Mouse (Mus musculus) splenic B cell, adult 2 months (primary cell): ENCODE data around the gene Tmc4.
"Not testable (repeated sequence)": the region's sequence is repeated elsewhere in the genome, so short reads cannot be mapped to it uniquely, and the experiment has no call there.

ENCODE experiments used
- DNase-seq: peaks from one replicate; pipeline ENCODE4 v3.0.0-alpha.2; 2011; ENCODE audit warnings: low read depth, low spot score
- H3K27me3 ChIP-seq: 2 replicates; pipeline ENCODE4 v1.6.1; 2012; ENCODE audit warnings: mild to moderate bottlenecking, low read length, moderate library complexity, mixed read lengths; ENCODE audit not compliant: control insufficient read depth, poor library complexity, insufficient read depth, severe bottlenecking
- H3K36me3 ChIP-seq: 2 replicates; pipeline ENCODE4 v1.6.1; 2012; ENCODE audit warnings: mild to moderate bottlenecking, low read length, moderate library complexity, mixed read lengths; ENCODE audit not compliant: control insufficient read depth, poor library complexity, insufficient read depth, severe bottlenecking

Gene Tmc4

DNA sequence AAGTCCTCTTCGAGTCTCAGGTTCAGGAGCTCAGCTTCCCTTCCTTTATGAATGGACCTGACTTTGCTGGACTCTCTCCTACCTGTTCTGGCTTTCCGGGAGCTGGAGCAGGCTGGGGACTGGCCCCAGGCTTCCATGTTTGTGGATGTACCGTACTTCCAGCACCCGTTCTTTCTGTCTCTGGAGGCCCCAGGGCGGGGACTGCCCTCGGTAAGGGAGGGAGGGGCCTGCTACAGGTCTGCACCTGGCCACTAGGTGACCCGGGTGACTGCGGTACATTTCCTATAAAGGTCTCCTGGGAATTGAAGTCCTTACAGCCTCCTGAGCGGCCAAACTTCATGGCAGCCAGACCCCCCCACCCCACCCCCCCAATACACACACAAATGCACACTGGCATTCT is at the start of gene Tmc4:
Gene Tmc4, minus strand, starts transcription at position 212 of the 400 bp plus-strand sequence.
- Histone ChIP-seq H3K36me3 (peaks cover 5% of the 10 kb centered on the region), H3K27me3 (no peaks in the 10 kb centered on the region)
- no peak for DNase-seq

DNA sequence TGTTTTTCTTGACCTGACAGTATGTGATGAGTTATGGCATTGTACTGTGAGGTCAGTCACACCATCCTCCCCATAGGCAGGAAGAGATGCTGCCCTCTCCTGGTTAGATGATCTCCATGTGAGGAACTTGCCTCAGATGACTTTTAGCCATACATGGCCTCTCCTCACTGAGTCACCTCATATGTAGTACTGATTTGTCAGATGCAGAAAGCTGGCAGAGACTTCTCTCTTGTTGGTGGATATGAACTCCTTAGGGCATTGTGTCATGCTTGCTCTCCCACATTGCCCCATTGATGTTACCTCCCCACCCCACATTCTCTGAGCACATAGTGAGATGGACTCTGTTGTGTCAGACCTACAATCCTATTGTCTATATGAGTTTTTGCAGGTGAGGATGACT is 48.1 kb upstream of the Tmc4 start:
- H3K36me3 ChIP-seq: not testable (repeated sequence)

DNA sequence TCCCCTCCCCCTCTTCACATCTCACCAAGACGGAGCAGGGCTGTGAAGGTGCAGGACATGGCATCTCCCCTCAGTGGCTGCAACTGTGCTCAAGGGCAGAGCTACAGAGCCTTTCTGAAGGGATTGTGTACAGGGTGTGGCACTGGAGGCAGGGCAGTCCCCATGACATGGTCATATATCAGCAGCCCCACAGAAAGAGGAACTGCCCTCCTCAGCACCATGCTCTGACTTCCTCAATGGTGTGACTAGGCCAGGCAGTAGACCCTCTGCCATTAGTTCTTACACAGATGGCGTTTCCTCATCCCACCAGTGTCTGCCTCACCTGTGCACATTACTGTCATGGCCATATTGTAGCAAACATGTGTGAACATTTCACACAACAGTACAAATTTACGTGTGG is 42.9 kb upstream of the Tmc4 start, which contains the start of gene Pirb:
Gene Pirb, minus strand, starts transcription at position 124 of the 400 bp plus-strand sequence.
- H3K27me3 ChIP-seq, H3K36me3 ChIP-seq, DNase-seq: not testable (repeated sequence)

More for the DNA sequence above, 48.1 kb upstream of the Tmc4 start:
- not testable (repeated sequence) for H3K27me3 ChIP-seq, DNase-seq

DNA sequence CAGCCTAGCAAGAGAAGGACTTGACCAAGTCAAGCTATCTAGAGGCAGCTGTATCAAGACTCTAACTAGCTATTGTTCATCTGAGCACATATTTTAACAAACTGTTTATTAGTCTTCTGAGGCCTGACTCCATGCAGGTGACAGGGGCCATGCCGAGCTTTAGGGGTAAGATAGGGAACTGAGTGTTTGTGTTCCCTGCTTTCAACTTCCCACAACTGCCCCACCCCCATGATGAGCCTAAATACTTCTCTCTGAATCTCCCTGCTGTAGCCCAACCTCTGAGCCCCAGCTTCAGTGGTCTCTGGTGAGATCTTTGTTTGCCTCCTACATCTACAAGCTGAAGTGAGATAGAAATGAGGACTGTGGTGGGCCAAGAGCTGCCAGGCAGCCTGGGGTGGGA is 37.9 kb upstream of the Tmc4 start:
- Histone ChIP-seq H3K36me3 (peaks cover 13% of the 10 kb centered on the region), H3K27me3 (no peaks in the 10 kb centered on the region)
- DNase-seq: no peak

DNA sequence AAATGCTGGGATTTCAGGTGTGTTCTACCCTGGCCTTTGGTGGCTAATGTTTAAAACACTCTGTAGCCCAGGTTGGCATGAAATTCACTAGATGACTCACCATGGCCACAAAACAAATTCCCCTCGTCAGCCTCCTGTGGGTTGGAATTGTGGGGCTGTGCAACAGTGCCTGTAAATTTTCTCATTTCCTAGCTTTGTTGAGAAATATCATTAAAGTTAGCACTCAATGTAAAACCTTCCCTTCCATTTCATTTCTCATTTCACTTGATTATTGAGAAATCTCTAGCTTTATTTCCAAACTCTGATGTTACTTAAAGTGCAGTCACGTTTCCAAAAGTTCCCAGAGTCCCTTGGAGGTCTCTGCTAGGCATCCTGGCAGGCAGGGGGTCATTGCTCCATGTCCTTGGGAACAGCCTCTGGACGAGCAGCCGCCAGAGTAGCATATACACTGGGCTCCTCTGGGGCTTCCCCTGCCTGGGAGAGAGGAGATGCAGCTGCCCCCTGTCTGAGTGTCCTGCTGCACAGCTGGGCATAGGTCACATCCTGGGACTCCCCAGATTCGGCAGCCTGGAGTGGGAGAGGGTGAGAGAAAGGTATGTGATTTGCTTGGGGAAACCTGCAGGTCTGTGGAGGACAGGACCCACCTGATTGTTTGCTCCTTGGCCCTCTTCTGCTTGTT is 35.0 kb upstream of the Tmc4 start:
- DNase-seq: no peak
- peaks cover 12% of the 10 kb centered on the region for H3K36me3 ChIP-seq
- H3K27me3 ChIP-seq: no peaks in the 10 kb centered on the region

DNA sequence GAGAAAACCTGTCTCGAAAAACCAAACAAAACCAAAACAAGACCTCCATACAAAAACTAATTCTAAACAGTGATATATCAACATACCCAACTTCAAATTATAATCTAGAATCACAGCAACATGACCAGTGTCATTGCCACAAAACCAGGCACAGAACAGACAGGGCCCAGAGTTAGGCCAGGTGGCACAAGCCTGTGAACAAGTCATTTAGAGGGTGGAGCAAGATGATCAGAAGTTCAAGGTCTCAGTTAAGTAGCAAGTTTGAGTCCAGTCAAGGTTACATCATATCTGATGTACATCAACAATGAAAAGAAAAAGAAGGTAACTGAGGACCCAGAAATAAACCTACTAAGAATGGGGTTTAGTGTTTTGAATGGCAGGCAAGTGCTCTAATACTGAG is 31.6 kb upstream of the Tmc4 start:
- Histone ChIP-seq H3K27me3 (no peaks in the 10 kb centered on the region), H3K36me3 (peaks cover 8% of the 10 kb centered on the region; the same call in 1 of the 2 replicates)
- no peak for DNase-seq

DNA sequence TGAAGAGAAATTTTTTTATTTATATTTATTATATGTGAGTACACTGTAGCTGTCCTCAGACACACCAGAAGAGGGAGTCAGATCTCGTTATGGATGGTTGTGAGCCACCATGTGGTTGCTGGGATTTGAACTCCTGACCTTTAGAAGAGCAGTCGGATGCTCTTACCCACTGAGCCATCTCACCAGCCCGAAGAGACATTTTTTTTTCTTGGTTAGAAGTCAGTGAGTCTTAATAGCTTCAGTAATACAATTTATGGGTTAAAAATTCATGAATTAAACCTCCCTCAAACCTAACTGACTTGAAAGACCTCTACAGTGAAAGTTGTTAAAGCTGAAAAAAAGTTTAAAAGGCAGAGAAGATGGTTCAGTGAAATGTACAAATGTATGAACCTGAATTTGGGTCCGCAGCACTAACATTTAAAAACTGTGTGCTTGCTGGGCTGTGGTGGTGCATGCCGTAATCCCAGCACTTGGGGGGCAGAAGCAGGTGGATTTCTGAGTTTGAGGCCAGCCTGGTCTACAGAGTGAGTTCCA is 31.2 kb upstream of the Tmc4 start:
- not testable (repeated sequence) for DNase-seq, H3K36me3 ChIP-seq, H3K27me3 ChIP-seq

DNA sequence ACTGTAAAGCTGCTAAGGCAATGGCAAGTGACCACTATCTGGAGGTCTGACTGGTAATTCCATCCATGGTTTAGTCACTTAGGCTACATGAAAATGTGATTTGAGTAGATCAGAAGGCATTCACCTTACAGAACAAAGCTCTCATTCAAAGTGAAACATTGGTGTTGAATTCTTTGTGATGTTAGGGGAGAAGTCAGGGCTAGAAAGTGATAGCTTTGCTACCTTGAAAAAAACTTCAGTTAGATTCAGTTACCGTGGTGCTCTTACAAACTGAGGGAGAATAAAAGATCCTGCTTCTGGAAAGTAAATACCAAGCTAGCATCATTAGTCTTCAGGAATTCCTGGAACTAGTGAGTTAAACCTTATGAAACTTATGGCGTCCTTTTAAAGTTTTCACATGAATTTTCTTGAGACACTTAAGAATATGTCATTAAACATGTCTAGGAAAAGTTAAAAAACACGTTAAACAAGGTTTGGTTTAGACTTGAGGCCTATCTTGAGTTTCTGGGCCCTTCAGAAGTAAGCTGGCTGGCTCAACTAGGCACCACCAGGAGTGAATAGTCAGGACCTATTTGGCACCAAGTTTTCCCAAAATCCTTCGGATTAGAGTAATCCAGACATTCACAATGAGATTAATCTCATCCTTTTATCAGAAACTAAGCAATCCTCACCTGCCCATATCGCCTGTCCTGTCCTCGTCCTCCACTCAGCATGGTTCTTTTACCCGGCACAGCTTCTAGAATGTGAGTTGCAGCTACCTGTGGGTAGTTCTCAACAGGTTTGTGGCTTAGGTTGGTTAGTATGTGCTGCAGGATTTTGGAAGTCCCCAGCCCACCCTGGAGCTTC is 30.4 kb upstream of the Tmc4 start:
- no peak for DNase-seq
- Histone ChIP-seq H3K36me3 (peaks cover 5% of the 10 kb centered on the region; the same call in 1 of the 2 replicates), H3K27me3 (no peaks in the 10 kb centered on the region)

DNA sequence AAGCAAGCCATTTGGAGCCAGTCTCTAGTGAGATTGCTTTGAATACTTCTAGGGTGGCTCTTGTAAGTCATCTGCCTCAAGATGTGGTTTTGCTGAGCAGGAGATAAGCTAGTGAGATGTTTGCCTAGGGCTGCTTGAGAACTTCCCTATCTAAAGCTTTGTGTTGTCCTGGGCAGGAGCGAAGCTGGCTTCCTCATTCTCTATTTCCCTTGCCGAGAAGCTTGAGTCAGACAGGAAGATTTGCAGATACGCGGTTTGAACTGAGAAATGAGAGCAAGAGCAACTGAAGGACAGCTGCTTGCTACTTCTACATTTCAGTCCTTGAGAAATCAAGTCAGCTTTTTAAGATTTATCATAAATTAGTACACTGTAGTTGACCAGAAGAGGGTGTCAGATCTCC is 29.7 kb upstream of the Tmc4 start:
- Histone ChIP-seq H3K36me3 (peaks cover 3% of the 10 kb centered on the region; the same call in 1 of the 2 replicates), H3K27me3 (no peaks in the 10 kb centered on the region)
- DNase-seq: peak; percentile 84

DNA sequence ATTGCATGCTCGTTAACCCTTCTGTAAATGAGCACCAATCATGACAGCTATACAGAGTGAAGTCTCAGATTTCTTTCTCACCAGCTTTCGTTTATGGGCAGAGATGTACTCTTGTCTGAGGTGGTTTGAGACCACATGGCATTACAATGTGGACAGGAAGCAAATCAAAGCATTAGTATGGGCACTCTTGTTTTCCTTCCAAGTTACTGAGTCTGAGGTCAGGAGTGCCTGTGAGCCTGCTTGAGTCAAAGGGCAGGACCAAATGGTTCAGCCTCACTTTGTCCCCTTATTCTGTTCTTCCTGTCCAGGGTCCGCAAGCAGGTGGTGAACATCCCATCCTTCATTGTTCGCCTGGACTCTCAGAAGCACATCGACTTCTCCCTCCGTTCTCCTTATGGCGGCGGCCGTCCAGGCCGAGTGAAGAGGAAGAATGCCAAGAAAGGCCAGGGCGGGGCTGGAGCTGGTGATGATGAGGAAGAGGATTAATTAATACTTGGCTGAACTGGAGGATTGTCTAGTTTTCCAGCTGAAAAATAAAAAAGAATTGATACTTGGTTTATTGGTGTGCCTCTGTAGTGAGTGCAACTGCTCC is 29.1 kb upstream of the Tmc4 start:
- DNase-seq: no peak
- H3K36me3 ChIP-seq: peaks cover 2% of the 10 kb centered on the region; the same call in 1 of the 2 replicates
- H3K27me3 ChIP-seq: no peaks in the 10 kb centered on the region

DNA sequence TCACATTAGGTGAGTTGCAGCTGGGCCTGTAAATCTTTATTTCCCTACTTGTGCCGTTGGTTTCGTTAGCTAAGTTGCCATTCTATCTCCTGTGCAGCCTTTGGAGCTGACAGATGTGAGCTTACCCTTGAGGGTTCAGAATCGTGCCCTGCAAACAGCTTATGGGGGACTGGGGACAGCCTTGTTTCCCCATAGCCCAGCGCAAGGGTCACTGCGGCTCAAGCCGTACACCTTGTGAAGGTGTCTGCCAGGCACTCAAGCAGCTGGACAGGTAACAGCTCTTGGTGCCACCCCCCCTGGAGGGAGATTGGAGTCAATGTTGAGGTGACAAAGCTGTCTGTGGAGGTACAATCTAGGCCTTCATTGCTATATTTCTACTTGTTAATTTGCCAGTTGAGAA is 28.6 kb upstream of the Tmc4 start:
- DNase-seq: no peak
- Histone ChIP-seq H3K27me3 (no peaks in the 10 kb centered on the region), H3K36me3 (peaks cover 2% of the 10 kb centered on the region; the same call in 1 of the 2 replicates)

DNA sequence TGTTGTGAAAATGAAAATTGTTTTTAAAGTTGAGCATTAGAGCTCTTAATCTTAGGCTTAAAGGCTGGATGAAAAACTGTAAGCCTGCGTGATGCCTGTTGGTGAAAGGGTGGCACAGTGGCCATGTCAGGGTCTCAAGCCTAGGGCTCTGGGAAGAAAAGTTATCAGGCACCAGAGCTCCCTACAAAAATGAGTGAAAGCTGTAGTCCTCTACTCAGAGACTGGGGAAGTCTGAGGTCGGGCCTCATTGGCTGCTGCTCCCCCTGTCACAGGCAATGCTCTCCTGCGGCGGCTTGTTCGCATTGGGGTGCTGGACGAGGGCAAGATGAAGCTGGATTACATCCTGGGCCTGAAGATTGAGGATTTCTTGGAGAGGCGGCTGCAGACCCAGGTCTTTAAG is 28.1 kb upstream of the Tmc4 start:
- not testable (repeated sequence) for DNase-seq, H3K27me3 ChIP-seq, H3K36me3 ChIP-seq

DNA sequence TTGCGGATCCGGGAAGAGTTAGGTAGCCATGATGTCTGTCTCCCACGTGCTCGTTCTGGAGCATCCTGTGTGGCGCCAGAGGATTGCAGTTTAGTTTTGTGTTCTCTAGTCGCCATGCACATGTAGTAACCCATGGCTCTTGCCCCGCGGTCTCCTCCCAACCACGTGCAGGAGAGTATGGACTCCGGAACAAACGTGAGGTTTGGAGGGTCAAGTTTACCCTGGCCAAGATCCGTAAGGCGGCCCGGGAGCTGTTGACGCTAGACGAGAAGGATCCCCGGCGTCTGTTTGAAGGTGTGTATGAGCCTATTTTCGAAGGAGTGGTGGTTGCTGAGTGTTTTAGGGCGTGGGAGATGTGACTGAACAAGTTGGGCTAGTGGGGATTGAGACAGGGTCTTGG is 27.1 kb upstream of the Tmc4 start:
- peaks cover 2% of the 10 kb centered on the region; the same call in 1 of the 2 replicates for H3K36me3 ChIP-seq
- no peaks in the 10 kb centered on the region for H3K27me3 ChIP-seq
- DNase-seq: no peak

DNA sequence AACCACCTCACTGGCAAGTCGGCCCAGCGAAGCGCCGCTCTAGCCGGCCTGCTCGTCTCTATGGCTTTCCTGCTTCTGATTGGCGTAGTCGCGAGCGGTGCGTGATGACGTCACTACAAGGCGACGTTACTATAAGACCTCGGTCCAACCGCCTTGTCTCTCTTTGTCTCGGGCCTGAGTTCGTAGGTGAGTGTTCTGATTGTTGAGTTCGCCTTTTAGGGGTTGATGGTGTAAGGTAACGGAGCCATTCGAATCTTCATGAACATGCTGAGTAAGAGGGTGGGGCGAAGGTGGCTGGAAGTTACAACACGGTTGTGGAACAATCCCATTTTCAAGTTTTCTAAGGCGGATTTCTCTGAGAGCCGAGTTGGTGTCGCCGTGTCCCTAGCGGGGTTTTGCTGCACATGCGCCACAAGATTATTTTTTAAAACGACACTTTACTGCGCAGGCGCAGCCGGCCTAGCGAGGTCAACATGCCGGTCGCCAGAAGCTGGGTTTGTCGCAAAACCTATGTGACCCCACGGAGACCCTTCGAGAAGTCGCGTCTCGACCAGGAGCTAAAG is 26.6 kb upstream of the Tmc4 start, which contains the start of gene Rps9:
Gene Rps9, plus strand, starts transcription at position 115 of the 563 bp plus-strand sequence.
- peaks cover 2% of the 10 kb centered on the region; the same call in 1 of the 2 replicates for H3K36me3 ChIP-seq
- H3K27me3 ChIP-seq: no peaks in the 10 kb centered on the region
- DNase-seq: peak; percentile 99
